Mouse (Mus musculus): ENCODE measurements around the gene Tfec. TPM values are rescaled to one million over a fixed set of nuclear protein-coding genes. Genes with fewer than 3 reads are reported as not detected.

Gene Tfec
- polyA plus RNA-seq, 1 experiment from 2014 or later, result 0.59 TPM

GRCm38 (mm10) chr6:16862753-16863508 lies 35.3 kb downstream of the Tfec start:
- Histone ChIP-seq H3K9me3 (no peaks in the 10 kb centered on the region), H3K4me2 (no peak overlapping the region), H3K4me3 (no peak overlapping the region), H3K27me3 (no peaks in the 10 kb centered on the region), H3K27ac (no peak overlapping the region), H3K4me1 (no peaks in the 10 kb centered on the region), H3K36me3 (no peaks in the 10 kb centered on the region), H3K9ac (no peak overlapping the region)
- WGBS, result 92% methylated on average over 6 of the region's 6 CpGs
- ATAC-seq (ENCODE audit: insufficient number of reproducible peaks, insufficient read depth, low FRiP score, low TSS enrichment, low read depth), result no peak

- Histone ChIP-seq H3K4me2 (no peak overlapping the region), H3K36me3 (no peaks in the 10 kb centered on the region), H3K4me1 (no peaks in the 10 kb centered on the region), H3K4me3 (no peak overlapping the region), H3K9ac (no peak overlapping the region), H3K27me3 (no peaks in the 10 kb centered on the region), H3K27ac (no peak overlapping the region), H3K9me3 (no peaks in the 10 kb centered on the region)
- ATAC-seq (ENCODE audit: insufficient number of reproducible peaks, insufficient read depth, low FRiP score, low TSS enrichment, low read depth), result no peak
- 87% methylated on average over 3 of the region's 3 CpGs for WGBS
Observed at GRCm38 (mm10) chr6:16862050-16862449, 36.2 kb downstream of the Tfec start.

- no peak overlapping the region for H3K4me2 ChIP-seq
- H3K27me3 ChIP-seq, result no peaks in the 10 kb centered on the region
- no peaks in the 10 kb centered on the region for H3K4me1 ChIP-seq
- H3K9ac ChIP-seq, result no peak overlapping the region
- WGBS, result 83% methylated on average over 7 of the region's 7 CpGs
- no peaks in the 10 kb centered on the region for H3K9me3 ChIP-seq
- no peak for ATAC-seq (ENCODE audit: insufficient number of reproducible peaks, insufficient read depth, low FRiP score, low TSS enrichment, low read depth)
- no peaks in the 10 kb centered on the region for H3K36me3 ChIP-seq
- no peak overlapping the region for H3K27ac ChIP-seq
- no peak overlapping the region for H3K4me3 ChIP-seq
Observed at GRCm38 (mm10) chr6:16855879-16856545, 42.2 kb downstream of the Tfec start.

GRCm38 (mm10) chr6:16854977-16855376 lies 43.3 kb downstream of the Tfec start:
- Histone ChIP-seq H3K4me3 (no peak overlapping the region), H3K27me3 (no peaks in the 10 kb centered on the region), H3K27ac (no peak overlapping the region), H3K9ac (no peak overlapping the region), H3K4me2 (no peak overlapping the region), H3K9me3 (no peaks in the 10 kb centered on the region), H3K36me3 (no peaks in the 10 kb centered on the region), H3K4me1 (no peaks in the 10 kb centered on the region)
- WGBS, result 85% methylated on average over 9 of the region's 9 CpGs
- ATAC-seq (ENCODE audit: insufficient number of reproducible peaks, insufficient read depth, low FRiP score, low TSS enrichment, low read depth), result no peak

GRCm38 (mm10) chr6:16846521-16846920 lies 51.7 kb downstream of the Tfec start:
- 77% methylated on average over 7 of the region's 7 CpGs for WGBS
- Histone ChIP-seq H3K27me3 (no peaks in the 10 kb centered on the region), H3K4me1 (no peaks in the 10 kb centered on the region), H3K4me3 (no peak overlapping the region), H3K9me3 (no peaks in the 10 kb centered on the region), H3K36me3 (no peaks in the 10 kb centered on the region), H3K9ac (no peak overlapping the region), H3K4me2 (no peak overlapping the region), H3K27ac (no peak overlapping the region)
- no peak for ATAC-seq (ENCODE audit: insufficient number of reproducible peaks, insufficient read depth, low FRiP score, low TSS enrichment, low read depth)

- ATAC-seq (ENCODE audit: insufficient number of reproducible peaks, insufficient read depth, low FRiP score, low TSS enrichment, low read depth), result no peak
- Histone ChIP-seq H3K9ac (no peak overlapping the region), H3K4me1 (no peaks in the 10 kb centered on the region), H3K4me2 (no peak overlapping the region), H3K27me3 (no peaks in the 10 kb centered on the region), H3K4me3 (no peak overlapping the region), H3K27ac (no peak overlapping the region), H3K36me3 (no peaks in the 10 kb centered on the region), H3K9me3 (no peaks in the 10 kb centered on the region)
- 81% methylated on average over 1 of the region's 1 CpGs for WGBS
Observed at GRCm38 (mm10) chr6:16835631-16836030, 62.6 kb downstream of the Tfec start.

- ATAC-seq (ENCODE audit: insufficient number of reproducible peaks, insufficient read depth, low FRiP score, low TSS enrichment, low read depth), result no peak
- Histone ChIP-seq H3K36me3 (no peaks in the 10 kb centered on the region), H3K9ac (no peak overlapping the region), H3K9me3 (no peaks in the 10 kb centered on the region), H3K4me2 (no peak overlapping the region), H3K27ac (no peak overlapping the region), H3K4me3 (no peak overlapping the region), H3K27me3 (no peaks in the 10 kb centered on the region), H3K4me1 (no peaks in the 10 kb centered on the region)
Observed at GRCm38 (mm10) chr6:16828304-16828703, 69.9 kb downstream of the Tfec start.

GRCm38 (mm10) chr6:16821985-16822384 lies 76.3 kb downstream of the Tfec start:
- H3K4me2 ChIP-seq, result no peak overlapping the region
- H3K4me3 ChIP-seq, result no peak overlapping the region
- ATAC-seq (ENCODE audit: insufficient number of reproducible peaks, insufficient read depth, low FRiP score, low TSS enrichment, low read depth), result no peak
- no peaks in the 10 kb centered on the region for H3K27me3 ChIP-seq
- no peaks in the 10 kb centered on the region for H3K4me1 ChIP-seq
- WGBS, result 83% methylated on average over 1 of the region's 1 CpGs
- H3K36me3 ChIP-seq, result no peaks in the 10 kb centered on the region
- H3K9me3 ChIP-seq, result no peaks in the 10 kb centered on the region
- no peak overlapping the region for H3K27ac ChIP-seq
- no peak overlapping the region for H3K9ac ChIP-seq

- Histone ChIP-seq H3K36me3 (no peaks in the 10 kb centered on the region), H3K9ac (no peak overlapping the region), H3K27ac (no peak overlapping the region), H3K9me3 (no peaks in the 10 kb centered on the region), H3K4me1 (no peaks in the 10 kb centered on the region), H3K4me2 (no peak overlapping the region), H3K27me3 (no peaks in the 10 kb centered on the region), H3K4me3 (no peak overlapping the region)
- WGBS, result 77% methylated on average over 1 of the region's 1 CpGs
- ATAC-seq (ENCODE audit: insufficient number of reproducible peaks, insufficient read depth, low FRiP score, low TSS enrichment, low read depth), result no peak
Observed at GRCm38 (mm10) chr6:16806302-16806701, 91.9 kb downstream of the Tfec start.

GRCm38 (mm10) chr6:16797669-16798068 lies 100.6 kb downstream of the Tfec start:
- Histone ChIP-seq H3K4me1 (peaks cover 12% of the 10 kb centered on the region; the same call in 1 of the 2 replicates), H3K9me3 (no peaks in the 10 kb centered on the region), H3K27ac (no peak overlapping the region), H3K27me3 (peaks cover 16% of the 10 kb centered on the region), H3K9ac (no peak overlapping the region), H3K36me3 (no peaks in the 10 kb centered on the region), H3K4me3 (no peak overlapping the region), H3K4me2 (peak overlapping the region; percentile 31)
- 19% methylated on average over 10 of the region's 10 CpGs for WGBS
- no peak for ATAC-seq (ENCODE audit: insufficient number of reproducible peaks, insufficient read depth, low FRiP score, low TSS enrichment, low read depth)

GRCm38 (mm10) chr6:16796914-16797313 lies 101.3 kb downstream of the Tfec start:
- Histone ChIP-seq H3K4me3 (no peak overlapping the region), H3K9me3 (no peaks in the 10 kb centered on the region), H3K27ac (no peak overlapping the region), H3K27me3 (peaks cover 16% of the 10 kb centered on the region), H3K9ac (no peak overlapping the region), H3K4me2 (no peak overlapping the region), H3K36me3 (no peaks in the 10 kb centered on the region), H3K4me1 (peaks cover 12% of the 10 kb centered on the region; the same call in 1 of the 2 replicates)
- WGBS, result 48% methylated on average over 9 of the region's 9 CpGs
- ATAC-seq (ENCODE audit: insufficient number of reproducible peaks, insufficient read depth, low FRiP score, low TSS enrichment, low read depth), result no peak

GRCm38 (mm10) chr6:16794036-16794435 lies 104.2 kb downstream of the Tfec start:
- no peak overlapping the region for H3K4me2 ChIP-seq
- 27% methylated on average over 7 of the region's 7 CpGs for WGBS
- no peak overlapping the region for H3K9ac ChIP-seq
- H3K36me3 ChIP-seq, result no peaks in the 10 kb centered on the region
- peaks cover 12% of the 10 kb centered on the region for H3K27me3 ChIP-seq
- H3K27ac ChIP-seq, result no peak overlapping the region
- no peak overlapping the region for H3K4me3 ChIP-seq
- no peaks in the 10 kb centered on the region for H3K9me3 ChIP-seq
- H3K4me1 ChIP-seq, result peaks cover 12% of the 10 kb centered on the region; the same call in 1 of the 2 replicates
- no peak for ATAC-seq (ENCODE audit: insufficient number of reproducible peaks, insufficient read depth, low FRiP score, low TSS enrichment, low read depth)

Measured in embryonic facial prominence, embryonic 13.5 days (tissue).